Comparison of ENCODE assay signal across 19 mouse cellular contexts in genomic region chr7:27834131-27834530, GRCm38 (mm10).
"Had no signal": no experiment of that assay in that cellular context is flagged by ENCODE, and none has a peak within 500 bp of the region (broad histone marks: within the 10 kb centered on the region; RNA-seq: fewer than 3 reads in every experiment).

No protein-coding gene starts in this region.

- DNase-seq: lung, adult 2 months; lung, postnatal 14 days; lung, postnatal 36 days; retina, postnatal 1 day; right cerebral cortex, adult 18-20 months; right cerebral cortex, postnatal 25 days; right cerebral cortex, postnatal 4 days; spleen, adult 18-20 months; thymus, adult 18-20 months; thymus, postnatal 14 days; thymus, postnatal 36 days had no signal

- H3K27me3 ChIP-seq: lung, embryonic 15.5 days; midbrain, embryonic 13.5 days; midbrain, embryonic 15.5 days; neural tube, embryonic 13.5 days; neural tube, embryonic 15.5 days had no signal

- ATAC-seq: lung, postnatal 0 days; midbrain, embryonic 13.5 days; midbrain, embryonic 15.5 days had no signal

- H3K9ac ChIP-seq: lung, embryonic 15.5 days; midbrain, embryonic 13.5 days; midbrain, embryonic 15.5 days; neural tube, embryonic 13.5 days; neural tube, embryonic 15.5 days had no signal

- H3K9me3 ChIP-seq: lung, embryonic 15.5 days; midbrain, embryonic 13.5 days; midbrain, embryonic 15.5 days; neural tube, embryonic 13.5 days; neural tube, embryonic 15.5 days had no signal

- H3K4me2 ChIP-seq: lung, embryonic 15.5 days; midbrain, embryonic 11.5 days; midbrain, embryonic 13.5 days; midbrain, embryonic 15.5 days; neural tube, embryonic 13.5 days; neural tube, embryonic 15.5 days had no signal

- H3K36me3 ChIP-seq: lung, embryonic 15.5 days; midbrain, embryonic 13.5 days; midbrain, embryonic 15.5 days; neural tube, embryonic 13.5 days; neural tube, embryonic 15.5 days had no signal

- H3K27ac ChIP-seq: lung, embryonic 15.5 days; macrophage; midbrain, embryonic 13.5 days; midbrain, embryonic 15.5 days; neural tube, embryonic 13.5 days; neural tube, embryonic 15.5 days had no signal

- H3K4me3 ChIP-seq: lung, embryonic 15.5 days; midbrain, embryonic 13.5 days; midbrain, embryonic 15.5 days; neural tube, embryonic 13.5 days; neural tube, embryonic 15.5 days had no signal
